Mouse (Mus musculus) liver, embryonic 14.5 days (tissue): ENCODE measurements around the gene Wwp2. TPM values are rescaled to one million over a fixed set of nuclear protein-coding genes. Genes with fewer than 3 reads are reported as not detected.

Experiments
- ATAC-seq: fragments of 200-750 bp; cut with Nextera tagmentation; 2 replicates; pipeline ENCODE4 v1.8.0; 2017; ENCODE audit warnings: moderate number of reproducible peaks, mild to moderate bottlenecking, moderate library complexity; ENCODE audit not compliant: insufficient read depth
- DNase-seq, 3 experiments: peaks; one replicate each; pipeline ENCODE4 v3.0.0-alpha.2; 2012 to 2013; ENCODE audit warnings: low read depth in 3 of 3, low spot score in 3 of 3
- H3K27ac ChIP-seq: fragments of 300-500 bp; sonication (generic); 2 replicates; pipeline ENCODE4 v1.5.1; 2014; ENCODE audit warnings: moderate library complexity, mild to moderate bottlenecking, control low read depth, inconsistent platforms
- H3K27me3 ChIP-seq: fragments of 300-500 bp; sonication (generic); 2 replicates; pipeline ENCODE4 v1.6.1; 2014; ENCODE audit warnings: mild to moderate bottlenecking, low read length, moderate library complexity; ENCODE audit not compliant: control insufficient read depth, insufficient read depth
- H3K36me3 ChIP-seq: fragments of 300-500 bp; sonication (generic); replicated peaks from 2 replicates; pipeline ENCODE4 v1.6.1; 2014; ENCODE audit warnings: low read depth; ENCODE audit not compliant: control insufficient read depth, insufficient read depth
- H3K4me1 ChIP-seq, 2 experiments: fragments of 200-500 bp in 1 of 2; fragments of 300-500 bp in 1 of 2; sonication (generic) in 1 of 2; replicated peaks; 2 replicates each; pipeline ENCODE4 v1.6.1; 2012 to 2014; ENCODE audit warnings: antibody characterized with exemption in 1 of 2, inconsistent platforms in 1 of 2, low read length in 1 of 2; ENCODE audit not compliant: control insufficient read depth in 2 of 2, insufficient read depth in 2 of 2
- H3K4me2 ChIP-seq: fragments of 300-500 bp; sonication (generic); 2 replicates; pipeline ENCODE4 v1.6.1; 2014; ENCODE audit warnings: low read depth, mild to moderate bottlenecking, control low read depth, moderate library complexity
- H3K4me3 ChIP-seq, 2 experiments: fragments of 200-500 bp in 1 of 2; fragments of 300-500 bp in 1 of 2; sonication (generic) in 1 of 2; 2 replicates each; pipeline ENCODE4 v1.5.1; 2012 to 2014; ENCODE audit warnings: low read depth in 2 of 2, low read length in 2 of 2, mild to moderate bottlenecking in 2 of 2, control low read depth in 1 of 2, inconsistent platforms in 1 of 2, moderate library complexity in 1 of 2; ENCODE audit not compliant: insufficient read depth in 1 of 2
- H3K9ac ChIP-seq: fragments of 300-500 bp; sonication (generic); replicated peaks from 2 replicates; pipeline ENCODE4 v1.6.1; 2014; ENCODE audit warnings: mild to moderate bottlenecking, control low read depth, moderate library complexity
- H3K9me3 ChIP-seq: fragments of 300-500 bp; sonication (generic); 2 replicates; pipeline ENCODE4 v1.6.1; 2016; ENCODE audit warnings: low read length, mixed read lengths; ENCODE audit not compliant: control insufficient read depth
- CTCF ChIP-seq: IDR thresholded peaks from 2 replicates; pipeline ENCODE4 v1.5.1; 2016; ENCODE audit warnings: antibody characterized with exemption, low read depth, control low read depth
- EP300 ChIP-seq: IDR thresholded peaks from 2 replicates; pipeline ENCODE4 v1.6.1; 2016; ENCODE audit warnings: antibody characterized with exemption, low read depth
- WGBS: fragments of 180-500 bp; shearing (Covaris S2); extraction: QIAGEN DNeasy Blood & Tissue Kit; methylation state at CpG from one replicate; pipeline ENCODE4 v1.1.7; 2014; ENCODE audit not compliant: insufficient replicate concordance; 5-methylcytosine and 5-hydroxymethylcytosine counted together
- polyA plus RNA-seq, 2 experiments: library from polyadenylated mRNA; depleted of rRNA in 1 of 2; stranded (reverse) in 1 of 2; unstranded in 1 of 2; fragments of >200 nt; fragmentation: Nextera tagmentation in 1 of 2; extraction: Ambion mirVana in 1 of 2; gene quantifications; 2 replicates each; pipeline versions ENCODE4 v1.2.1 to v1.2.3; 2012 to 2014

The Wwp2 gene
- polyA plus RNA-seq, 2 experiments = 14.7 to 28.0 TPM

GRCm38 (mm10) chr8:107413881-107414280, 22.3 kb upstream of the Wwp2 start:
- H3K9me3 ChIP-seq = no peaks in the 10 kb centered on the region
- H3K27me3 ChIP-seq = no peaks in the 10 kb centered on the region
- H3K36me3 ChIP-seq = peaks cover 58% of the 10 kb centered on the region
- H3K4me2 ChIP-seq = no peak overlapping the region
- no peak for ATAC-seq
- H3K4me3 ChIP-seq = no peak overlapping the region
- WGBS = 82% methylated on average over 10 of the region's 10 CpGs
- TF ChIP-seq EP300 (no peak), CTCF (no peak)
- DNase-seq = no peak
- no peak overlapping the region for H3K27ac ChIP-seq
- H3K9ac ChIP-seq = no peak overlapping the region
- no peaks in the 10 kb centered on the region for H3K4me1 ChIP-seq

- H3K27ac ChIP-seq = no peak overlapping the region
- no peaks in the 10 kb centered on the region for H3K27me3 ChIP-seq
- no peak overlapping the region for H3K4me2 ChIP-seq
- H3K36me3 ChIP-seq = peaks cover 64% of the 10 kb centered on the region
- no peak for DNase-seq
- H3K4me1 ChIP-seq = peaks cover 0 to 4% of the 10 kb centered on the region in 2 experiments; a peak in 3 of 4 replicates
- no peak overlapping the region for H3K4me3 ChIP-seq
- no peaks in the 10 kb centered on the region for H3K9me3 ChIP-seq
- TF ChIP-seq CTCF (no peak), EP300 (no peak)
- 88% methylated on average over 12 of the region's 12 CpGs for WGBS
- no peak overlapping the region for H3K9ac ChIP-seq
- no peak for ATAC-seq
These were observed 19.2 kb upstream of the Wwp2 start for GRCm38 (mm10) chr8:107417001-107417400.

DNA sequence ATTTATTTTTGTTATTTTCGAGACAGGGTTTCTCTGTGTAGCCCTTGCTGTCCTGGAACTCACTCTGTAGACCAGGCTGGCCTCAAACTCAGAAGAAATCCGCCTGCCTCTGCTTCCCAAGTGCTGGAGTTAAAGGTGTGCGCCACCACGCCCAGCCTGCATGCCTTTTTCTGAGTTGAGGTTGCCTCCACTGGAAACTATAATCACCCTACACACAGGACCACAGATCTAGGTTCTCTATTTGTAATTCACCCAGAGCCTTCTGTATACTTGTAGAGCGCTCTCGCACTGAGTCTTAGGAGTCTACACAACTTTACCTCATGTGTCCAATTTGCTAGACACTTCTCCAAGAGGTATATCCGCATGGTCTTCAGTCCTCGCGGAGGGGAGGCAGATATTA, 12.0 kb upstream of the Wwp2 start:
- H3K4me3 ChIP-seq = peak overlapping the region; percentile 77 to 86
- peaks cover 19% of the 10 kb centered on the region for H3K36me3 ChIP-seq
- peak overlapping the region; percentile 75 for H3K27ac ChIP-seq
- peaks cover 8 to 16% of the 10 kb centered on the region in 2 experiments for H3K4me1 ChIP-seq
- peak; percentile 11; the same call in 1 of the 2 replicates for ATAC-seq
- peak overlapping the region; percentile 97 for H3K4me2 ChIP-seq
- peak overlapping the region; percentile 83 for H3K9ac ChIP-seq
- DNase-seq = no peak
- WGBS = 6% methylated on average over 9 of the region's 9 CpGs
- H3K27me3 ChIP-seq = no peaks in the 10 kb centered on the region; the same call in 1 of the 2 replicates
- TF ChIP-seq EP300 = no peak
- TF ChIP-seq CTCF = no peak
- no peaks in the 10 kb centered on the region for H3K9me3 ChIP-seq

DNA sequence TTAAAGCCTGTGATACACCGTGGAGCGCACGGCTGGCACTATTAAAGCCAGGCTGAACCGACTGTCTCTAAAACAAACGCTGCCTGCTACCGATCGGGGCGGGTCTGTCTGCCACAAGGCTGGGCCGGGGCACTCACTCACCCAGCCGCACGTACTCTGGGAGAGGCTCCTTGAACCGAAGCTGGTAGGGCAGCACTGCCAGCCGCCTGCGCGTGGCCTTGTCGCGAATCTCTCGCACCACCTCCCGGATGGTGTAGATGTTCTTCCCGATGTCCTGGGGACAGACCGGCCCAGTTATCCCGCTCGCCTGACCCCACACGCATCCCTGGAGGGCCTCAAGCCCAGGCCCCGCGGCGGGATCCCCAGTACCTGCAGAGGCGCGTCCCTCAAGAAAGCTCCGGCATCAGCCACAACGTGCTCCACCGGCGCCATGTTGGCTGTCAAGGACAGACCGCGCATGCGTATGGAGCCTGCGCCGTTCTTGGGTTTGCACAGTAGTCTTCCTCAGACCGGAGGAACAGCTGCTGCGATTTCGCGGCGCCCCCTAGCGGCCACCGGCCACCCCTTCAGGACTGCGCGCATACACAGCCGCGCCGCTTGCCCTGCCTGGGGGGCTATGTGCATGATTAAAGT, 11.5 kb upstream of the Wwp2 start, which contains the start of gene Nob1:
TSS of gene Nob1 (minus strand) at position 455 of the 633 bp plus-strand sequence.
- peak; percentile 93 for ATAC-seq
- H3K27me3 ChIP-seq = no peaks in the 10 kb centered on the region; the same call in 1 of the 2 replicates
- TF ChIP-seq CTCF (peak; percentile 100), EP300 (no peak)
- H3K36me3 ChIP-seq = peaks cover 17% of the 10 kb centered on the region
- peak within 1 kb of the TSS; percentile 83 for H3K9ac ChIP-seq
- peak within 1 kb of the TSS; percentile 75 for H3K27ac ChIP-seq
- peak within 1 kb of the TSS; percentile 77 to 86 for H3K4me3 ChIP-seq
- DNase-seq = peak; percentile 95 to 96 (median 96)
- H3K4me1 ChIP-seq = peaks cover 8 to 16% of the 10 kb centered on the region in 2 experiments
- H3K9me3 ChIP-seq = no peaks in the 10 kb centered on the region
- WGBS = under 1% methylated on average over 50 of the region's 50 CpGs
- H3K4me2 ChIP-seq = peak within 1 kb of the TSS; percentile 97

GRCm38 (mm10) chr8:107425230-107425597, 11.0 kb upstream of the Wwp2 start:
- DNase-seq (no peak), ATAC-seq (no peak)
- peaks cover 12% of the 10 kb centered on the region for H3K36me3 ChIP-seq
- H3K4me3 ChIP-seq = no peak overlapping the region; a peak in 1 of 4 replicates
- H3K9me3 ChIP-seq = no peaks in the 10 kb centered on the region
- H3K27ac ChIP-seq = no peak overlapping the region
- no peaks in the 10 kb centered on the region; the same call in 1 of the 2 replicates for H3K27me3 ChIP-seq
- H3K4me2 ChIP-seq = peak overlapping the region; percentile 25; the same call in 1 of the 2 replicates
- peaks cover 8 to 16% of the 10 kb centered on the region in 2 experiments for H3K4me1 ChIP-seq
- no peak overlapping the region for H3K9ac ChIP-seq
- 23% methylated on average over 8 of the region's 8 CpGs for WGBS
- TF ChIP-seq EP300 (no peak), CTCF (no peak)
